Mouse (Mus musculus): ENCODE results near the gene Cbr2. TPM values are rescaled to one million over a fixed set of nuclear protein-coding genes. Genes with fewer than 3 reads are reported as not detected.

Cbr2 gene
- polyA plus RNA-seq, 1 experiment, result not detected

GRCm38 (mm10) chr11:120728530-120729240 lies 3.2 kb downstream of the Cbr2 start:
- Histone ChIP-seq H3K9me3 (replicated peaks; ENCODE audit: control insufficient read depth, insufficient read depth, low read length, poor library complexity, severe bottlenecking) (no peaks in the 10 kb centered on the region), H3K4me1 (ENCODE audit: control insufficient read depth, insufficient read depth, low read length) (peaks cover 2% of the 10 kb centered on the region), H3K36me3 (ENCODE audit: control insufficient read depth, insufficient read depth, low read length, poor library complexity, severe bottlenecking) (peaks cover 9% of the 10 kb centered on the region), H3K4me3 (ENCODE audit: low read depth, low read length) (peak overlapping the region; percentile 14), H3K27ac (ENCODE audit: insufficient read depth, low read length) (no peak overlapping the region), H3K9ac (ENCODE audit: low read depth, poor library complexity, severe bottlenecking) (peak overlapping the region; percentile 17; the same call in 1 of the 2 replicates), H3K27me3 (ENCODE audit: control insufficient read depth, insufficient read depth, low read length, poor library complexity, severe bottlenecking) (no peaks in the 10 kb centered on the region)
- TF ChIP-seq CTCF (IDR thresholded peaks at IDR 0.05; ENCODE audit: low read depth, low read length) (no peak), POLR2A (IDR thresholded peaks at IDR 0.05; ENCODE audit: insufficient read depth, low read length) (no peak), EP300 (IDR thresholded peaks at IDR 0.05; ENCODE audit: insufficient read depth, low read depth, low read length) (no peak)

GRCm38 (mm10) chr11:120727564-120727963 lies 4.3 kb downstream of the Cbr2 start:
- Histone ChIP-seq H3K4me3 (ENCODE audit: low read depth, low read length) (no peak overlapping the region), H3K4me1 (ENCODE audit: control insufficient read depth, insufficient read depth, low read length) (peaks cover 2% of the 10 kb centered on the region), H3K27me3 (ENCODE audit: control insufficient read depth, insufficient read depth, low read length, poor library complexity, severe bottlenecking) (no peaks in the 10 kb centered on the region), H3K9ac (ENCODE audit: low read depth, poor library complexity, severe bottlenecking) (no peak overlapping the region), H3K9me3 (replicated peaks; ENCODE audit: control insufficient read depth, insufficient read depth, low read length, poor library complexity, severe bottlenecking) (no peaks in the 10 kb centered on the region), H3K27ac (ENCODE audit: insufficient read depth, low read length) (no peak overlapping the region), H3K36me3 (ENCODE audit: control insufficient read depth, insufficient read depth, low read length, poor library complexity, severe bottlenecking) (peaks cover 9% of the 10 kb centered on the region)
- TF ChIP-seq CTCF (IDR thresholded peaks at IDR 0.05; ENCODE audit: low read depth, low read length), result no peak
- TF ChIP-seq POLR2A (IDR thresholded peaks at IDR 0.05; ENCODE audit: insufficient read depth, low read length), result no peak
- no peak for TF ChIP-seq EP300 (IDR thresholded peaks at IDR 0.05; ENCODE audit: insufficient read depth, low read depth, low read length)

- H3K4me1 ChIP-seq (ENCODE audit: control insufficient read depth, insufficient read depth, low read length), result peaks cover 2% of the 10 kb centered on the region
- peak within 1 kb of the TSS; percentile 79 for H3K4me3 ChIP-seq (ENCODE audit: low read depth, low read length)
- TF ChIP-seq CTCF (IDR thresholded peaks at IDR 0.05; ENCODE audit: low read depth, low read length), result peak; percentile 37
- no peak for TF ChIP-seq EP300 (IDR thresholded peaks at IDR 0.05; ENCODE audit: insufficient read depth, low read depth, low read length)
- H3K27ac ChIP-seq (ENCODE audit: insufficient read depth, low read length), result no peak within 1 kb of the TSS
- no peaks in the 10 kb centered on the region for H3K9me3 ChIP-seq (replicated peaks; ENCODE audit: control insufficient read depth, insufficient read depth, low read length, poor library complexity, severe bottlenecking)
- H3K9ac ChIP-seq (ENCODE audit: low read depth, poor library complexity, severe bottlenecking), result peak within 1 kb of the TSS; percentile 43
- H3K27me3 ChIP-seq (ENCODE audit: control insufficient read depth, insufficient read depth, low read length, poor library complexity, severe bottlenecking), result no peaks in the 10 kb centered on the region
- peaks cover 9% of the 10 kb centered on the region for H3K36me3 ChIP-seq (ENCODE audit: control insufficient read depth, insufficient read depth, low read length, poor library complexity, severe bottlenecking)
Measured at GRCm38 (mm10) chr11:120727169-120727527, 4.8 kb downstream of the Cbr2 start, which contains the start of gene Dcxr. Gene Dcxr (minus strand): TSS chr11:120727281.

GRCm38 (mm10) chr11:120726243-120727168 lies 5.4 kb downstream of the Cbr2 start:
- H3K9ac ChIP-seq (ENCODE audit: low read depth, poor library complexity, severe bottlenecking), result peak overlapping the region; percentile 43
- TF ChIP-seq CTCF (IDR thresholded peaks at IDR 0.05; ENCODE audit: low read depth, low read length) (no peak), POLR2A (IDR thresholded peaks at IDR 0.05; ENCODE audit: insufficient read depth, low read length) (no peak), EP300 (IDR thresholded peaks at IDR 0.05; ENCODE audit: insufficient read depth, low read depth, low read length) (no peak)
- peaks cover 9% of the 10 kb centered on the region for H3K36me3 ChIP-seq (ENCODE audit: control insufficient read depth, insufficient read depth, low read length, poor library complexity, severe bottlenecking)
- H3K4me3 ChIP-seq (ENCODE audit: low read depth, low read length), result peak overlapping the region; percentile 79
- H3K27ac ChIP-seq (ENCODE audit: insufficient read depth, low read length), result no peak overlapping the region
- no peaks in the 10 kb centered on the region for H3K9me3 ChIP-seq (replicated peaks; ENCODE audit: control insufficient read depth, insufficient read depth, low read length, poor library complexity, severe bottlenecking)
- H3K27me3 ChIP-seq (ENCODE audit: control insufficient read depth, insufficient read depth, low read length, poor library complexity, severe bottlenecking), result no peaks in the 10 kb centered on the region
- H3K4me1 ChIP-seq (ENCODE audit: control insufficient read depth, insufficient read depth, low read length), result peaks cover 2% of the 10 kb centered on the region

GRCm38 (mm10) chr11:120723509-120723908 lies 8.4 kb downstream of the Cbr2 start:
- Histone ChIP-seq H3K27me3 (ENCODE audit: control insufficient read depth, insufficient read depth, low read length, poor library complexity, severe bottlenecking) (no peaks in the 10 kb centered on the region), H3K9me3 (replicated peaks; ENCODE audit: control insufficient read depth, insufficient read depth, low read length, poor library complexity, severe bottlenecking) (no peaks in the 10 kb centered on the region)

More at GRCm38 (mm10) chr11:120723509-120723908, 8.4 kb downstream of the Cbr2 start:
- Histone ChIP-seq H3K36me3 (ENCODE audit: control insufficient read depth, insufficient read depth, low read length, poor library complexity, severe bottlenecking) (peaks cover 9% of the 10 kb centered on the region), H3K4me1 (ENCODE audit: control insufficient read depth, insufficient read depth, low read length) (no peaks in the 10 kb centered on the region), H3K9ac (ENCODE audit: low read depth, poor library complexity, severe bottlenecking) (no peak overlapping the region), H3K4me3 (ENCODE audit: low read depth, low read length) (no peak overlapping the region), H3K27ac (ENCODE audit: insufficient read depth, low read length) (no peak overlapping the region)
- TF ChIP-seq POLR2A (IDR thresholded peaks at IDR 0.05; ENCODE audit: insufficient read depth, low read length), result no peak
- no peak for TF ChIP-seq EP300 (IDR thresholded peaks at IDR 0.05; ENCODE audit: insufficient read depth, low read depth, low read length)
- TF ChIP-seq CTCF (IDR thresholded peaks at IDR 0.05; ENCODE audit: low read depth, low read length), result no peak
